Mouse (Mus musculus) intestine, embryonic 16.5 days (tissue): Measurements from ENCODE around the gene Srsf6. TPM values are rescaled to one million over a fixed set of nuclear protein-coding genes. Genes with fewer than 3 reads are reported as not detected.

Experiments
- ATAC-seq: fragments of 200-750 bp; cut with Nextera tagmentation; 2 replicates; pipeline ENCODE4 v1.8.0; 2017; ENCODE audit warnings: moderate TSS enrichment, moderate library complexity
- H3K27ac ChIP-seq: fragments of 300-500 bp; sonication (generic); 2 replicates; pipeline ENCODE4 v1.5.1; 2014; ENCODE audit warnings: mild to moderate bottlenecking, low read length
- H3K27me3 ChIP-seq: fragments of 300-500 bp; sonication (generic); replicated peaks from 2 replicates; pipeline ENCODE4 v1.6.1; 2014; ENCODE audit warnings: low read length, control low read depth, mixed read lengths; ENCODE audit not compliant: control insufficient read depth, insufficient read depth
- H3K36me3 ChIP-seq: fragments of 300-500 bp; sonication (generic); 2 replicates; pipeline ENCODE4 v1.6.1; 2014; ENCODE audit warnings: low read length, control low read depth; ENCODE audit not compliant: control insufficient read depth, insufficient read depth
- H3K4me1 ChIP-seq: fragments of 300-500 bp; sonication (generic); 2 replicates; pipeline ENCODE4 v1.6.1; 2014; ENCODE audit warnings: low read length, control low read depth, mixed read lengths; ENCODE audit not compliant: control insufficient read depth, insufficient read depth
- H3K4me2 ChIP-seq: fragments of 300-500 bp; sonication (generic); 2 replicates; pipeline ENCODE4 v1.6.1; 2014; ENCODE audit warnings: low read depth, low read length, control low read depth
- H3K4me3 ChIP-seq: fragments of 300-500 bp; sonication (generic); 2 replicates; pipeline ENCODE4 v1.5.1; 2014; ENCODE audit warnings: mild to moderate bottlenecking, low read length
- H3K9ac ChIP-seq: fragments of 300-500 bp; sonication (generic); 2 replicates; pipeline ENCODE4 v1.6.1; 2014; ENCODE audit warnings: low read depth, low read length
- H3K9me3 ChIP-seq: fragments of 300-500 bp; sonication (generic); 2 replicates; pipeline ENCODE4 v1.6.1; 2016; ENCODE audit warnings: low read length, control low read depth; ENCODE audit not compliant: control insufficient read depth
- WGBS: fragments of 180-500 bp; shearing (Covaris S2); extraction: QIAGEN DNeasy Blood & Tissue Kit; methylation state at CpG from one replicate; pipeline ENCODE4 v1.1.7; 2014; 5-methylcytosine and 5-hydroxymethylcytosine counted together
- polyA plus RNA-seq: library from polyadenylated mRNA; unstranded; fragments of >200 nt; fragmentation: Nextera tagmentation; extraction: Ambion mirVana; gene quantifications from 2 replicates; pipeline ENCODE4 v1.2.1, GENCODE M21; 2015

Srsf6 gene
- polyA plus RNA-seq, 1 experiment from 2014 or later, result 159 TPM

- H3K27me3 ChIP-seq, result no peaks in the 10 kb centered on the region
- WGBS, result 38% methylated on average over 2 of the region's 2 CpGs
- H3K4me1 ChIP-seq, result 0 out of 2 replicates have a peak, but pooled peaks cover 6% of the 10 kb centered on the region
- peak; percentile 67 for ATAC-seq
- 0 out of 2 replicates have a peak overlapping the region, but pooled peaks have one; percentile 43 for H3K9ac ChIP-seq
- no peaks in the 10 kb centered on the region for H3K9me3 ChIP-seq
- peak overlapping the region; percentile 82 for H3K27ac ChIP-seq
- H3K4me2 ChIP-seq, result no peak overlapping the region
- no peaks in the 10 kb centered on the region for H3K36me3 ChIP-seq
- no peak overlapping the region for H3K4me3 ChIP-seq
Observed at GRCm38 (mm10) chr2:162900590-162900916, 30.8 kb upstream of the Srsf6 start.

DNA sequence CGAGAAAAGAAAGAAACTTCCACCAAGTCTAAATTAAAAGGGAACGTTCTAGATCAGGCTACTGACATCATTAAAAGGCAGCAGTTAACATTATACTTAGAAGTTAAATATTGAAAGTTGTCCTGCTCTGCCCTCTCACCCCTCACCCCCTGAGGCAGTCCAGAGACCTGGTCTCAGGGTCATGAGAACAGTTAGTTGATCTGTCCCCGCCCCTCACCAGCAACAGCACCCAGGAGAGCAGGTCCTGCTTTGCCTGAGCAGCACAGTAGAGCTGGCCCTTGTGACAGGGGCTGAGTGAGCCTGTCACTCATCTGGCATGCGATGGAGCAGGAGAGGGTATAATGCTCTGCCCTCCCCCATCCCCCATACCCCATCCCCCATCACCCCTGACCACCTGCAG lies 25.4 kb upstream of the Srsf6 start:
- Histone ChIP-seq H3K27me3 (no peaks in the 10 kb centered on the region), H3K4me1 (no peaks in the 10 kb centered on the region), H3K4me3 (no peak overlapping the region), H3K27ac (no peak overlapping the region), H3K9ac (no peak overlapping the region), H3K36me3 (no peaks in the 10 kb centered on the region), H3K4me2 (no peak overlapping the region), H3K9me3 (no peaks in the 10 kb centered on the region)
- no peak for ATAC-seq
- 64% methylated on average over 4 of the region's 4 CpGs for WGBS

DNA sequence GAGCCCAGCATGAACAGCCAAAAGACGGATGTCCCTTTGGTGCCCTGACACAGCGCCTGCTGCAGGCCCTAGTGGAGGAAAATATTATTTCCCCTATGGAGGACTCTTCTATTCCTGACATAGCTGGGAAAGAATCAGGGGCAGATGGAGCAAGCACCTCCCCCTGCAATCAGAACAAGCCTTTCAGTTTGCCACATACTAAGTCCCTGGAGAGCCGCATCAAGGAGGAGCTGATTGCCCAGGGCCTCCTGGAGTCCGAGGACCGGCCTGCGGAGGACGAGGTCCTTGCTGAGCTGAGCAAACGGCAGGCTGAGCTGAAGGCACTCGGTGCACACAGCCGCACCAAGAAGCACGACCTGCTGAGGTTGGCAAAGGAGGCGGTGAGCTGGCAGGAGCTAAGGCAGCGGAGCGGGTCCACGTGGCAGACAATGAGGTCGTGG lies 23.3 kb upstream of the Srsf6 start:
- no peaks in the 10 kb centered on the region for H3K4me1 ChIP-seq
- no peak overlapping the region for H3K9ac ChIP-seq
- no peak overlapping the region for H3K4me3 ChIP-seq
- WGBS, result 57% methylated on average over 16 of the region's 16 CpGs
- H3K4me2 ChIP-seq, result no peak overlapping the region
- ATAC-seq, result no peak
- H3K27me3 ChIP-seq, result no peaks in the 10 kb centered on the region
- H3K36me3 ChIP-seq, result no peaks in the 10 kb centered on the region
- H3K27ac ChIP-seq, result no peak overlapping the region
- H3K9me3 ChIP-seq, result no peaks in the 10 kb centered on the region

DNA sequence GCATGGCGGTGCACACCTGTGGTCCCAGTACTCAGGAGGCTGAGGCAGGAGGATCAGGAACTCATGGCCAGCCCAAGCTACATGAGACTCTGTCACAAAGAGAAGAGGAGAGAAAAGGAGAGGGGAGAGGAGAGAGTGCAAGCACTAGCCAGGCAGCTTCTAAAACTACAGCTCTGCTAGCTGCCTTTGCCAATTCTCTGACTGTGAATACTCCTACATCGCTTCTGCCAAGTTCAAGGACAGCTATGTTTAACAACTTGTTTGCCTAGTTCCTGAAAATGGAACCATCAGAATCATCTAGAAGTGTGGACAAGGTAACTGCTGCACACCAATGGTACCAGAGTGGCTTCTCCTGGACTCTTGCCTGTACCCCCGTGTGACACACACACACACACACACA lies 17.3 kb upstream of the Srsf6 start:
- no peaks in the 10 kb centered on the region for H3K27me3 ChIP-seq
- no peak overlapping the region for H3K4me3 ChIP-seq
- H3K4me2 ChIP-seq, result no peak overlapping the region
- H3K27ac ChIP-seq, result no peak overlapping the region
- 63% methylated on average over 3 of the region's 3 CpGs for WGBS
- H3K9ac ChIP-seq, result no peak overlapping the region
- H3K9me3 ChIP-seq, result no peaks in the 10 kb centered on the region
- no peaks in the 10 kb centered on the region for H3K4me1 ChIP-seq
- ATAC-seq, result no peak
- no peaks in the 10 kb centered on the region for H3K36me3 ChIP-seq

DNA sequence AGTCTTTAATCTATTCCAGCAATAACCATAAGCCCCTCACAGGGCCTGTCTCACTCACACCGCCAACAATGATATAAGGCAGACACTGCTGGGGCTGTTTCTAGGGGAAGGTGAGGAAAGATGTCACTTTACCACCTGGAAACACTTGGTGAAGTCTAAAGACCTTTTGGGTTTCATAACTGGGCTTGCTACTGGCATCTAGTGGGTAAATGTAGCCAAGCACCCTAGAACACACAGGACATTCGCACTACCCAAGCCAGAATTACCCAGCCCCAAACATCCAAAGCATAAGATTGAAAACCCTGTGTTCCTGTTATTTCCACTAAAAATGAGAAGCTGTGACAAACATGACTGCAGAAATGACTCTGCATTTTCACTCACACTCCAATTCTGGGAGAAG lies 16.8 kb upstream of the Srsf6 start:
- WGBS, result 49% methylated on average over 2 of the region's 2 CpGs
- ATAC-seq, result 0 out of 2 replicates have a peak, but pooled peaks have one; percentile 48
- H3K4me2 ChIP-seq, result no peak overlapping the region
- H3K9ac ChIP-seq, result no peak overlapping the region
- H3K9me3 ChIP-seq, result no peaks in the 10 kb centered on the region
- H3K4me1 ChIP-seq, result no peaks in the 10 kb centered on the region
- no peaks in the 10 kb centered on the region for H3K27me3 ChIP-seq
- H3K27ac ChIP-seq, result no peak overlapping the region
- no peaks in the 10 kb centered on the region for H3K36me3 ChIP-seq
- H3K4me3 ChIP-seq, result no peak overlapping the region

GRCm38 (mm10) chr2:162919926-162920325 lies 11.4 kb upstream of the Srsf6 start:
- ATAC-seq, result peak; percentile 77
- H3K4me3 ChIP-seq, result no peak overlapping the region
- no peak overlapping the region for H3K9ac ChIP-seq
- H3K27ac ChIP-seq, result peak overlapping the region; percentile 51
- no peaks in the 10 kb centered on the region for H3K9me3 ChIP-seq
- peaks cover 3% of the 10 kb centered on the region for H3K4me1 ChIP-seq
- H3K4me2 ChIP-seq, result peak overlapping the region; percentile 12; the same call in 1 of the 2 replicates
- H3K27me3 ChIP-seq, result no peaks in the 10 kb centered on the region
- 40% methylated on average over 5 of the region's 5 CpGs for WGBS
- H3K36me3 ChIP-seq, result no peaks in the 10 kb centered on the region

GRCm38 (mm10) chr2:162922183-162922582 lies 9.1 kb upstream of the Srsf6 start:
- no peak overlapping the region for H3K27ac ChIP-seq
- no peaks in the 10 kb centered on the region for H3K9me3 ChIP-seq
- H3K27me3 ChIP-seq, result no peaks in the 10 kb centered on the region
- 10% methylated on average over 6 of the region's 6 CpGs for WGBS
- H3K9ac ChIP-seq, result no peak overlapping the region
- no peak overlapping the region for H3K4me3 ChIP-seq
- ATAC-seq, result no peak
- H3K36me3 ChIP-seq, result no peaks in the 10 kb centered on the region
- peaks cover 3% of the 10 kb centered on the region for H3K4me1 ChIP-seq
- H3K4me2 ChIP-seq, result no peak overlapping the region

GRCm38 (mm10) chr2:162922834-162923233 lies 8.5 kb upstream of the Srsf6 start:
- Histone ChIP-seq H3K27me3 (no peaks in the 10 kb centered on the region), H3K4me2 (no peak overlapping the region), H3K9me3 (no peaks in the 10 kb centered on the region), H3K4me3 (no peak overlapping the region), H3K27ac (no peak overlapping the region), H3K4me1 (peaks cover 3% of the 10 kb centered on the region), H3K9ac (no peak overlapping the region), H3K36me3 (no peaks in the 10 kb centered on the region)
- WGBS, result 69% methylated on average over 5 of the region's 5 CpGs
- no peak for ATAC-seq

GRCm38 (mm10) chr2:162924126-162924525 lies 7.2 kb upstream of the Srsf6 start:
- WGBS, result 75% methylated on average over 5 of the region's 5 CpGs
- ATAC-seq, result no peak
- Histone ChIP-seq H3K4me2 (no peak overlapping the region), H3K4me1 (peaks cover 3% of the 10 kb centered on the region), H3K9ac (no peak overlapping the region), H3K4me3 (no peak overlapping the region), H3K36me3 (no peaks in the 10 kb centered on the region), H3K9me3 (no peaks in the 10 kb centered on the region), H3K27ac (no peak overlapping the region), H3K27me3 (no peaks in the 10 kb centered on the region)

DNA sequence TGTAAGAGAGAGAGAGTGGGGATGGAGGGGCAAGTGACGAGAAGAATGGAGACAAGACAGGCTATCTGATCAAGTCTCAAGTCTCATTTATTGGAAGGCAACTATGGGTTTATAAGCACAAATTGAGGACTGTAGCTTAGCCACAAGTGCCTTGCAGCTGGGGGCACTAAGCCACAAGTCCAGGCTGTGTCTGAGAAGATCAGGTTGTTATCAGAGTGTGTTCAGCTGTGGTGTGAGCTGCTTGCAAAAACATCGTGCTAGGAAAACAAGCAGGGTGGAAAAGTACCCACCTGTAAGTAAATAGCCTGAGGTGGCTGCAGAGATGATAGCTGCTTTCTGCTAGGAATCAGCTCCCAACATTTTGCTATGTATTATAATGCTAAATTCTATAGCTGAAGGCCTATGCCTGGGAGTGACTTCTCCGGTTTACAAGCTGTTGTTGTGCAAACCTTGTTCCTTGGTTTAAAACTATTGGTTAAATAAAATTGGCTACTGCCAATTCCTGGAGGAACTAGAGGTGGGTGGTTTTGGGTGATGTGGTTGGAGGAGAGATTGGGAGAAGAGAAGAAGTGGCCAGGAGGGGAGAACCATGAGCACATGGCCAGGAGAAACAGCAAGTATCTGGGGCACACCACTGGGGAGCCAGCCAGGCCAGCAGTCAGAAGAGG lies 3.3 kb upstream of the Srsf6 start:
- 0 out of 2 replicates have a peak, but pooled peaks cover 3% of the 10 kb centered on the region for H3K4me1 ChIP-seq
- no peaks in the 10 kb centered on the region for H3K36me3 ChIP-seq
- no peak overlapping the region for H3K9ac ChIP-seq
- no peak for ATAC-seq
- WGBS, result 64% methylated on average over 3 of the region's 3 CpGs
- H3K4me2 ChIP-seq, result no peak overlapping the region
- no peaks in the 10 kb centered on the region for H3K9me3 ChIP-seq
- no peak overlapping the region for H3K27ac ChIP-seq
- no peak overlapping the region for H3K4me3 ChIP-seq
- no peaks in the 10 kb centered on the region for H3K27me3 ChIP-seq
